ENCODE assay signal across 16 mouse cellular contexts in the genomic region with DNA sequence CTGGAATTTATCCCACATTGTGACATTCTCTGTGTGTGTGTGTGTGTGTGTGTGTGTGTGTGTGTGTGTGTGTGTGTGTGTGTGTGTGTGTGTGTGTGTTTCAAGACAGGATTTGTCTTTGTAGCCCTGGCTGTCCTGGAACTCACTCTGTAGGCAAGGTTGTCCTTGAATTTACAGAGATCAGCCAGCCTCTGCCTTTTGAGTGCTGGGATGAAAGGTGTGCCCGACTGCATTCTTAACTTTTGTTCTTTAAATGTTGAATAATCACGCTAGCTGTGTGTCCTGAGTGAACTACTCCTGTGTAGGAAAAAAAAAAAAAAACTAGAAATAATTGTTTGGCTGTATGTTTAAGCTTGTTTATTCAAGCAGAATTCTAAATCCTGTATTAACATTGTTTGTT.
"Had no signal": no experiment of that assay in that cellular context is flagged by ENCODE, and none has a peak within 500 bp of the region (broad histone marks: within the 10 kb centered on the region; RNA-seq: fewer than 3 reads in every experiment).

No protein-coding gene starts in this region.

- H3K9me3 ChIP-seq: neural tube, embryonic 13.5 days; neural tube, embryonic 15.5 days; stomach, embryonic 15.5 days had no signal

- H3K27ac ChIP-seq: neural tube, embryonic 13.5 days; neural tube, embryonic 15.5 days; stomach, embryonic 15.5 days; stomach, postnatal 0 days had no signal

- H3K9ac ChIP-seq: neural tube, embryonic 13.5 days; neural tube, embryonic 15.5 days; stomach, embryonic 15.5 days had no signal

- H3K4me2 ChIP-seq: neural tube, embryonic 13.5 days; neural tube, embryonic 15.5 days; stomach, embryonic 15.5 days had no signal

- H3K27me3 ChIP-seq: neural tube, embryonic 13.5 days; neural tube, embryonic 15.5 days; stomach, embryonic 15.5 days had no signal

- H3K4me1 ChIP-seq: neural tube, embryonic 13.5 days; neural tube, embryonic 15.5 days; stomach, embryonic 15.5 days had no signal

- DNase-seq: retina, postnatal 1 day; right cerebral cortex, adult 18-20 months; right cerebral cortex, postnatal 14 days; right cerebral cortex, postnatal 25 days; right cerebral cortex, postnatal 4 days; spleen, adult 18-20 months; thymus, adult 18-20 months; thymus, adult 2 months; thymus, postnatal 14 days; thymus, postnatal 25 days; thymus, postnatal 36 days; thymus, postnatal 4 days had no signal

- H3K36me3 ChIP-seq: neural tube, embryonic 15.5 days had no signal

- H3K4me3 ChIP-seq: neural tube, embryonic 13.5 days; neural tube, embryonic 15.5 days; stomach, embryonic 15.5 days had no signal
